12 mouse cellular contexts compared by ENCODE assay signal in genomic region chr16:85546519-85546918, GRCm38 (mm10). TPM values are rescaled to one million over a fixed set of nuclear protein-coding genes. Genes with fewer than 3 reads are reported as not detected.
A peak's percentile ranks its signal among the peaks of the same experiment; 100 is the strongest.
DNase-seq lines count a peak whose midpoint lies in the region; ATAC-seq lines count a peak whose summit lies in the region.
"Had no signal": no experiment of that assay in that cellular context is flagged by ENCODE, and none has a peak within 500 bp of the region (broad histone marks: within the 10 kb centered on the region; RNA-seq: fewer than 3 reads in every experiment).

No protein-coding gene starts in this region.

- intact Hi-C loops in heart, postnatal 36 days (cut with DNase I), result loop anchor here (10.0 kb wide), 4 partner anchors 258 to 742 kb away; partner anchors contain the start of genes Adamts1 and App

- no peaks in the 10 kb centered on the region for H3K9me3 ChIP-seq in heart, embryonic 12.5 days (replicated peaks)
- H3K9me3 ChIP-seq in lung, embryonic 16.5 days (ENCODE audit: control insufficient read depth, low read length), result no peaks in the 10 kb centered on the region
- no peaks in the 10 kb centered on the region for H3K9me3 ChIP-seq in hindbrain, embryonic 11.5 days (ENCODE audit: control insufficient read depth, low read length)

- no peaks in the 10 kb centered on the region for H3K4me1 ChIP-seq in heart, embryonic 12.5 days (replicated peaks)
- H3K4me1 ChIP-seq in lung, embryonic 16.5 days (replicated peaks; ENCODE audit: control insufficient read depth, insufficient read depth, low read length), result no peaks in the 10 kb centered on the region
- no peaks in the 10 kb centered on the region for H3K4me1 ChIP-seq in hindbrain, embryonic 11.5 days (replicated peaks; ENCODE audit: control insufficient read depth, insufficient read depth, low read length)

- WGBS in heart, embryonic 12.5 days, result 44% methylated on average over 6 of the region's 6 CpGs
- WGBS in lung, embryonic 16.5 days, result 58% methylated on average over 6 of the region's 6 CpGs
- WGBS in hindbrain, embryonic 11.5 days, result 78% methylated on average over 6 of the region's 6 CpGs

- H3K4me3 ChIP-seq in heart, embryonic 12.5 days, result no peak overlapping the region
- H3K4me3 ChIP-seq in lung, embryonic 16.5 days (ENCODE audit: low read length), result peak overlapping the region; percentile 17
- H3K4me3 ChIP-seq in hindbrain, embryonic 11.5 days (ENCODE audit: low read depth, low read length), result no peak overlapping the region

- no peak overlapping the region for H3K27ac ChIP-seq in heart, embryonic 12.5 days (ENCODE audit: poor library complexity, severe bottlenecking)
- H3K27ac ChIP-seq in lung, embryonic 16.5 days (ENCODE audit: low read length), result peak overlapping the region; percentile 30
- no peak overlapping the region for H3K27ac ChIP-seq in hindbrain, embryonic 11.5 days (ENCODE audit: low read depth, low read length)

- H3K27me3 ChIP-seq in heart, embryonic 12.5 days (replicated peaks), result no peaks in the 10 kb centered on the region
- H3K27me3 ChIP-seq in lung, embryonic 16.5 days (ENCODE audit: control insufficient read depth, insufficient read depth, low read depth, low read length), result no peaks in the 10 kb centered on the region
- H3K27me3 ChIP-seq in hindbrain, embryonic 11.5 days (ENCODE audit: control insufficient read depth, insufficient read depth, low read length), result no peaks in the 10 kb centered on the region

- no peak overlapping the region for H3K9ac ChIP-seq in heart, embryonic 12.5 days
- no peak overlapping the region for H3K9ac ChIP-seq in lung, embryonic 16.5 days (ENCODE audit: low read length)
- H3K9ac ChIP-seq in hindbrain, embryonic 11.5 days (ENCODE audit: low read depth, low read length), result no peak overlapping the region

- DNase-seq in heart, adult 18-20 months, result peak; percentile 53 to 84
- DNase-seq in heart, adult 9 months (ENCODE audit: low spot score in 2 of 2), result peak; percentile 63 to 74
- DNase-seq in heart, postnatal 36 days, result peak; percentile 25 to 32
- DNase-seq in hindbrain, embryonic 11.5 days (ENCODE audit: low spot score), result no peak
- no peak for DNase-seq in urinary bladder, adult 2 months (ENCODE audit: low spot score)
- DNase-seq: gastrocnemius, postnatal 14 days; retina, postnatal 1 day had no signal

- ATAC-seq in heart, embryonic 12.5 days (ENCODE audit: insufficient number of reproducible peaks, low FRiP score), result no peak
- no peak for ATAC-seq in lung, embryonic 16.5 days (ENCODE audit: low read depth)
- ATAC-seq in hindbrain, embryonic 11.5 days (ENCODE audit: low FRiP score), result no peak
- ATAC-seq: CD4-positive, CD25-positive, alpha-beta regulatory T cell, adult 4 months; intestine, embryonic 16.5 days; Patski had no signal

- no peak overlapping the region for H3K4me2 ChIP-seq in heart, embryonic 12.5 days
- H3K4me2 ChIP-seq in lung, embryonic 16.5 days (ENCODE audit: low read depth, low read length), result peak overlapping the region; percentile 38
- no peak overlapping the region for H3K4me2 ChIP-seq in hindbrain, embryonic 11.5 days (replicated peaks; ENCODE audit: low read depth, low read length)

- H3K36me3 ChIP-seq in heart, embryonic 12.5 days, result no peaks in the 10 kb centered on the region
- H3K36me3 ChIP-seq in lung, embryonic 16.5 days (ENCODE audit: control insufficient read depth, insufficient read depth, low read length), result no peaks in the 10 kb centered on the region
- H3K36me3 ChIP-seq in hindbrain, embryonic 11.5 days (ENCODE audit: control insufficient read depth, insufficient read depth, low read length), result no peaks in the 10 kb centered on the region

RNA-seq across cellular contexts. Expression of gene Cyyr1, which starts 6.7 kb away (rescaled TPM):
- 10 to 100 TPM; 31.1 to 31.9 TPM for total RNA-seq in heart, adult 18-20 months (2021)
- polyA plus RNA-seq in heart, embryonic 12.5 days (2016; fragmentation: Nextera tagmentation; extraction: Ambion mirVana), result 3.4 and 4.3 TPM in 2 replicates
- total RNA-seq in heart, postnatal 36 days (2021), result 10 to 100 TPM; 34.3 to 41.3 TPM
- 19.0 and 19.3 TPM in 2 replicates for polyA plus RNA-seq in lung, embryonic 16.5 days (2015; fragmentation: Nextera tagmentation; extraction: Ambion mirVana)
- 3.6 and 6.2 TPM in 2 replicates for polyA plus RNA-seq in hindbrain, embryonic 11.5 days (2014; fragmentation: Nextera tagmentation; extraction: Ambion mirVana)
- polyA plus RNA-seq in urinary bladder, adult 2 months (2012; rRNA removed), result 5.7 and 7.4 TPM in 2 replicates
- polyA plus RNA-seq: Patski had no signal

Comparison
In these comparisons a context has a peak if more than half of its experiments do, and no peak if none do; other contexts are left out.
1. DNase-seq: peak in heart, adult 18-20 months (2 of 2), heart, adult 9 months (2 of 2) and heart, postnatal 36 days (2 of 2); none in hindbrain, embryonic 11.5 days (single experiment) and urinary bladder, adult 2 months (single experiment).